Mouse (Mus musculus) heart, postnatal 14 days (tissue): Measurements from ENCODE around the gene Mtfp1. TPM values are rescaled to one million over a fixed set of nuclear protein-coding genes. Genes with fewer than 3 reads are reported as not detected.
"Not testable (repeated sequence)": the region's sequence is repeated elsewhere in the genome, so short reads cannot be mapped to it uniquely, and the experiment has no call there.

ENCODE experiments used
- DNase-seq, 2 experiments: peaks; one replicate each; pipeline ENCODE4 v3.0.0; 2021 to 2022
- intact Hi-C: fragments of 180-260 bp; cut with DNase I; formaldehyde crosslinking; loops from one replicate; pipeline ENCODE4 v1.15.1; 2025
- total RNA-seq, 2 experiments: library from RNA; stranded (reverse); gene quantifications; 2 replicates each; pipeline ENCODE4 v1.2.3; 2021

The Mtfp1 gene
- total RNA-seq, 2 experiments from 2014 or later = 108 to 124 TPM

- intact Hi-C loops = no loop called here
- no peak for DNase-seq
These were observed 21.4 kb upstream of the Mtfp1 start for GRCm38 (mm10) chr11:4116458-4117141.

DNA sequence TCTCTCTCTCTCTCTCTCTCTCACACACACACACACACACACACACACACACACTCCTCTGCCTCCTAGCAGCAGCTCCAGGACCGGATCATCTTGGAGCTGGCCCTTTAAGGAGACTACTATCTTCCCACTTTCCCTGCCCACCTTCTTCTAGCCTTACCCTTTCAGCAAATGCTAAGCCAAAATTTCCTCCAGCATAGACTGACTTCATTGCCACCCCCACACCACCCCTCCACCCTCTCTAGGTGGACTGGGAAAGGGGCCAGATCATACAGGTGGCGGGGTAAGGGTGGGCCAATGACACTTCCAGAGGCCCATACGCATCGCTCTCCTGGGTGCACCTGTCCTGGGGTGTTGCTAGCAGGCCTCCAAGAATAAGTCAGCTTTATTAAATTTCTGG, 20.2 kb upstream of the Mtfp1 start:
- no peak for DNase-seq
- intact Hi-C loops = no loop called here

- DNase-seq, intact Hi-C loops: not testable (repeated sequence)
These were observed 19.3 kb upstream of the Mtfp1 start for GRCm38 (mm10) chr11:4114541-4114940.

DNA sequence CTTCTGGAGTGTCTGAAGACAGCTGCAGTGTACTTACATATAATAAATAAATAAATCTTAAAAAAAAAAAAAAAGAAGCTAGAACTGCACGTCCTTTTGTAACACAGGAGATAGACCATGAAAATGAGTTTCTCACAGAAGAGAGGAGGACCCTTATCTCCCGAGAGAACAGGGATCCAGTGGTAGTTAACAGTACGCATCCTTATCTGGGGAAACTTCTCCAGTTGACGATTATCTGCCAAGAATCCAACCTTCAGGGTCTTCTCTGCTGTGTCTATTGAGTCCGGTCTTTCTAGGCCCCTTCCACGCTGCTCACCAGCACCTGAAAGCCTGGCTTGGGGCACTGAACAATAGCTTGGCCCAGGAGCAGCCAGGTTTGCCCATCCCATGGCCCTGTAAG, 18.7 kb upstream of the Mtfp1 start:
- intact Hi-C loops = no loop called here
- no peak for DNase-seq

DNA sequence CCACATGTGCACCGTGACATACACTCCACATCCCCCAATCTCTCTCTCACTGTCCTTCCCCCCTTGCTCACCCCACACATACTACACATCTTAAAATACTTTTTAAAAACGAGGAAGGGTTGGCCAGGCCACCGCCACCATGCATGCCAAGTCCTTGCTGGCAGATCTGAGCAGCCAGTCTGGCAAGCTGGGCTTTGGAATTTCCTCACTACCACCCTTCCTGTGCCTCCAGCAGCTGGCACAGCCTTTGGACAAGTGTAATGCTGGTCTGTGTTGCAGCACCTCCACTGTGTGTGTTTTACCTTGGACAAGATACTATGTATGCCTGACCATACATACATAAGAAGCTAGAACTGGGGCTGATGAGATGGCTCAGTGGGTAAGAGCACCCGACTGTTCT, 18.3 kb upstream of the Mtfp1 start:
- DNase-seq = no peak
- intact Hi-C loops = no loop called here

DNA sequence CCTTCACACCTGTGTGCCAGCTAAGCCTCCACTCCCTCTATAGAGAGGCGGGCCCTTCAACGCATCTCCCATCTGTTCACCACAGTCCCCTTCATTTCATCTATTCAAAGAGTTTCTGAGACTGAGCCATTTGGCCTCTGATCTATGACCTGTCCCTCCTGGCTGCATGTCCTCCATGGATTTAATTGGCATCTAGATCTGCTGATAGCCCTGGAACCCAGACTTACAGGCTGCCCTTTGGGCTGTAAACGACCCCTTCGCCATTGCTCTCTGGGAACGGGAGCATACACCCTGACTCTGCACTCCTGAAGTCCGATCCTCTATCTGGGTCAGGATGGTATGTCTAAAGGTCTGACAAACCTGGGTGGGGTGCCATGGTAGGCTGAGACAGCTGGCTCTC, 17.6 kb upstream of the Mtfp1 start:
- intact Hi-C loops = no loop called here
- DNase-seq = no peak

GRCm38 (mm10) chr11:4112033-4112432, 16.8 kb upstream of the Mtfp1 start:
- DNase-seq = no peak
- intact Hi-C loops = no loop called here

DNA sequence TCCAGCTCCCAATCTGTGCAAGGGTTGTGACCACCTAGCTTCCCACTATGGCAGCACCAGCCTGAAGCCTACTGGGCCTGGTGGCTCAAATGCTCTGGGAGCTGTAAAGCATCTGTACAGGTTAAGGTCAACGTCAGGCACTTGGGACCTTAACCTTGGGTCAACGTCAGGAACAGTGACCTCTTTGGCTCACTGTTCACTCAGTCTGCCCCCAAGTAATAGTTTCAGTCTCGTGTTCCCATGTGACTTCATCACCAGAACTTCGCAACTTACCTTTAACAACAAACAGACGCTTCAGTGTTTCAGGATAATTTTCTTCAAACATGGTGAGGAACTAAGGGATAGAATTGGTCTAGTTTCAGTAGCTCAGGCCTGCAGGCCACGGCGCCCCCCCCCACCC, 13.4 kb upstream of the Mtfp1 start:
- intact Hi-C loops = no loop called here

DNA sequence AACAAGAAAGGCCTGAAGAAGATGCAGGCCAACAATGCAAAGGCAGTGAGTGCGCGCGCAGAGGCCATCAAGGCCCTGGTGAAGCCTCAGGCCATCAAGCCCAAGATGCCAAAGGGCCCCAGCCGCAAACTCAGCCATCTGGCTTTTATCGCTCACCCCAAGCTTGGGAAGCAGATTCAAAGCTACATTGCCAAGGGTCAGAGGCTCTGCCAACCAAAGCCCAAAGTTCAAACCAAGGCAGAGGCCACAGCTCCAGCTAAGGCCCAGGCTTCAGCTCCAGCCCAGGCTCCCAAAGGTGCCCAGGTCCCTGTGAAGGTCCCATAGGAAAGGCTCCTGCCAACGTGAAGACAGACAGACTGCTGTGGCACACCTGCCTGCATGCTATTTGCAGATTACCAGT, 12.7 kb upstream of the Mtfp1 start:
- intact Hi-C loops = not testable (repeated sequence)

More for the DNA sequence above, 13.4 kb upstream of the Mtfp1 start:
- no peak for DNase-seq

DNA sequence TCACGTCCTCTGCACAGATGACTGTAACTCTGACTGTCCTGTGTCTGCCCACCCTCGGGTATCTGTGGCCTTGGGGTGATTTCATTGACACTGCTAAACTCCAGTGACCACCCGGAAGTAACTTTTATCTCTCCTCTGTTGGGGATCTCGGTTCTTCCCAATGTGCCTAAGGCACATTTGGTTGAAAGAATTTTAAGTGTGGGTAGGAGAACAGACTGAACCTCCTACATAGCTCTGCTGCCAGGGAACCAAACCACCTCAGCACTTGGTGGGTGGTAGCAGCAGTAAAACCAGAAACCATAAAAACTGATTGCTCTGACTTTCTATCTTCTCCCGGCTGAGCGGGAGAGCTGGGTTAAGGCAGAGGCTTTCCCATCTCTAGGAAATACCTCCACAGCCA, 10.2 kb upstream of the Mtfp1 start:
- intact Hi-C loops = no loop called here
- no peak for DNase-seq

More for the DNA sequence above, 12.7 kb upstream of the Mtfp1 start:
- not testable (repeated sequence) for DNase-seq

DNA sequence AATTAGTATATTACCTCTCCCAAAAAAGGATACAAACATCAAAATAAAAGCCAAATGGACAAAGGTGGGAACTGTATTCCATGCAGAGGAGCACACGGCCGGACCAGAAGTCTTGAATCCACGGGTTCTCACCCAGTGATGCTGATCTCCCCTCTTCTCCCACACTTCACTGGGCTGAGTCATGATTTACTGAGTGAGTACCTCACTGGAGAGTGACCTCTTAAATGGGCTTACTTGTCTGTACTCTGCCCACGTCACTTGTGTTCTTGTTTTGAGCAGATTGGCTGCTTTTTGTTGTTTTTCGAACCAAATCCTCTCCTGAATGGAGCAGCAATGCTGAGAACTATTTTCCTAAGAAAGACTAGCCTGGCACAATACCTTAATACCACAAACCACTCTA, 9.7 kb upstream of the Mtfp1 start:
- intact Hi-C loops = no loop called here
- DNase-seq = no peak

DNA sequence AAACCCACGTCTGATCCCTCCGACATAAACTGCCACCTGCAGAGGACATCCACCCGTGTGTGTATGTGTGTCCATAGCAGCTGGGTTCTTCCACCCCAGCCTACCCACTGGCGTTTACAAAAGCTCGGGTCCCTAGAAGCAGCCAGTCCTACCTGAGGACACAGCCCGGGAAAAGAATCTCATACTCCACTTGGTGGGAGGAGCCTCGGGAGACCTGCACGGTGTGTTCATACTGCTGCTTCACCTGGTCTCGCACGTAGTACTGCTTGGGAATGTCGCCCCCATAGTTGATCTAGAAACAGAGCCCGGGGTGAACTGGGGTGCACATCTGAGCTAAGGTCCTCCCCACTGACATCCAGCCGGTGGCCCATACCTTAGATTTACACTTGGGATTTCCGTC, 8.3 kb upstream of the Mtfp1 start:
- no peak for DNase-seq
- intact Hi-C loops = no loop called here

DNA sequence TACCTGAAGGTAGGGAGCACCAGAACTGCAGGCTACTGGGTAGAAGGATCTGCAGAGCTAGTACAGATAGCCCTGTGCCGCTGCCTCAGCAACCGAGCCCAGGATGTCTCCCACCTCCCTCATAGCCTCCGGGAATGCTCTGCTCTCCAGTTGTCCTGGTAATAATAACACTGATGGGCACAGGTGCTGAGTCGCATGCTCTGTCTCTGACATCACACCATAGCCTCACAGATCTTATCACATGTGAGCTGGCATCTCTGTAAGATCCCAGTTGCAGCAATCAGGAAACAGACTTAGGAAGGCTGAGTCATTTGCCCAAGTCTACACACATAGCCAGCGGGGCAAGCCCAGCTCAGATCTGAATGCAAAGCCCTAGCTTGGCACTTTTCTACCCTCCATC, 6.6 kb upstream of the Mtfp1 start:
- no peak for DNase-seq
- intact Hi-C loops = no loop called here

DNA sequence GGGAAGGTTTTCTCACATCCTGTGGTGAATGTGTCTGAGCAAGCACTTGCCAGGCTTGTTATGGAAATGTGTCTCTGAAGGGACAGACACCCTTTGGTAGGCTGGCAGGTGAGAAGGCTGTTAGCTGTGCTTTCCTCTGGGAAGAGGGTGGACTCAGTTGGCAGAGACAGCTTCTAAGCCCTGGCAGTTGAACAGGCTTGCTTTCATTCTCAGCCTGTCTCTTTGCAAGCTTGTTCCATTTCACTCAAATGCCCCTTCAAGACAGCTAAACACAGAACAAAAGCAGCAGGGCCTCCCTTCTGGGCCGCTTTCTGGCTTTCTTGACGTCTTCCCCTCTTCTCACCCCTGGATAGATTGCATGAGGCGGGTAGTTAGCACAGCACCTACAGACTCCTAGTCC, 4.2 kb upstream of the Mtfp1 start:
- no peak for DNase-seq
- intact Hi-C loops = no loop called here

GRCm38 (mm10) chr11:4098816-4099215, 3.6 kb upstream of the Mtfp1 start:
- no peak for DNase-seq
- intact Hi-C loops = no loop called here

DNA sequence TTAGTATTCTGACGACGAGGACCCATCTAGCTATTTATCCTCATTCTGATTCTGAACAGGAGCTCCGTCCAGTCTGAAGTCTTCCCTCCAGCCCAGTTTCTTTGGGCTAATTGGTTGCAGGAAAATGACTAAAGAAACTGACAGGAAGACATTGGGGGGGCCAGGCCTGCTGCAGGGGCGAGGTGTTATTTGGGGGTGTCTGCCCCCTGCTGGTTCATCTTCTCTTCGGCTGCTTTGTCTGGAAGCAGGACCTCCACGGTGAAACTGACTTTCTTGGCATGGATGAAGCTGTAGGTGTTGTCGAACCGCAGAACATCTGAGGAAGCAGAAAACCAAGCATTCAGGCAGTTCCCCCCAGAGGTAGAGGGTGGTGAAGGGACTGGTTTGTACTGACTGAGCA, 2.9 kb upstream of the Mtfp1 start:
- intact Hi-C loops = no loop called here
- no peak for DNase-seq

DNA sequence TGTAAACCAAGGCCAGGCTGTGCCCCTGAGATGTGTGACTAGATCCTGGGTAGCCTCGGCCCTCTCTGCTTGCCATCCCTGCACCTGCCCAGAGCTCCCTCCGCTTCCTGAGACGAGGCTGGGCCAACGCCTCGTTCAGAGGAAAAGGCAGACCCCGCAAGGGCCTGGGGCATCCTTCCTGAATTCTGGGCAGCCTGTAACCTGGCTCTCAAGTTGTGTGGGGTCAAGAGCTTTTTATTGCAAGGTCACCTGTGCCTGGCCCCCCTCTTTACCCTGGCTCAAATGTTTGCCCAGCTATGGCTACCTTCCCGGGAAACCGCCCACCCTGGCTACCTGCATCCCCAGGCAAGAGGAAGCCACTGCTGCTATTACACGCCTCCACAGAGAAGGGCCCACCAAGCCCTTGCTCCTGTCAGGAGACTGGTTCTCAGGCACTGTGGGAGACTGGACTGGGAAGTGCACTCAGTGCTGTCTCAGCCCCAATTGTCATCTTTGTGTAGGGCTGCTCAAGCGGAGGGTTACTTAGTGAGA, 1.9 kb upstream of the Mtfp1 start:
- intact Hi-C loops = no loop called here
- peak in 1 of 2 experiments; percentile 19 for DNase-seq

- intact Hi-C loops = no loop called here
These were observed 1.1 kb upstream of the Mtfp1 start for GRCm38 (mm10) chr11:4096054-4096984.

DNA sequence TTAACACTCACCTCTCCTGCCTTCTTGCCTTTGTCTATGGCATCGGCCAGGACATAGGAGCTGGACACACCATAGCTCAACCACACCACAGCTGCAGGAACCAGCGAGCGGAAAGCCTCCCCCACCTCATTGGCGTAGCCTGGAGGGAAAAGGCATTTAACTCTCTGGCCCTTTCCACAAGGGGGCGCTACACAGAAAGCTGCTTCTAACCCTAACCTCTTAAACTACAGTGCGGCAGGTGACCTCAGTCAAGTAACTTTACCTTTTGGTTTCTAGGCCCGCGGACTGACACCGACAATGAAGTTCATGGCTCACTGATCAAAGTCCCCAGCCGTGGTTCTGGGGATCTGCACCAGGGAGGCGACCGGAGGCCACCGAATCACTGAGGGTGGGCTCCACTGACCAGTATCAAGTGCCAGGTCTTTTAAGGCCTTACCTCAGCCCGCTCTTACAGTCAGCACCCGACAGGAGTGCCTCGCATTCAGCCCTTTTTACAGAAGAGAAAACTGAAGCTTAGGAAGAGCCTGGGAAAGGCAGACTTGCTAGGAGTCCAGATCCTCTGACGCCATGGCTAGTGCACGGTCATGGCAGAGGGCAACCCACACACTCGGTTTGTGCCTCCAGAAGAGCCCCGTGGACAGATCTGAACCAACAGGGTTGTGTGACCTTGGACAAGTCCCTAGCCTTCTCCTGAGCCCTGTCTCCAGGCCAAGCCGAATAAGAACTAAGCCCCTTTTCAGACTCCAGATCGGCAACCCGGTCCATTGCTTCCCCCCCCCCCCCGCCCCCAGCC, 671 bp downstream of the Mtfp1 start:
- peak; percentile 66 to 78 for DNase-seq
- intact Hi-C loops = loop anchor here (2.0 kb wide), 1 partner anchor 30 kb away; no protein-coding TSS in a partner anchor

More at GRCm38 (mm10) chr11:4096054-4096984, 1.1 kb upstream of the Mtfp1 start:
- peak; percentile 97 to 98 for DNase-seq
